Mouse (Mus musculus) heart, adult 9 months (tissue): ENCODE results near the gene F830045P16Rik.

Source experiments
- DNase-seq, 2 experiments: peaks; one replicate each; pipeline ENCODE4 v3.0.0; 2022; ENCODE audit warnings: low spot score in 2 of 2

F830045P16Rik gene

DNA sequence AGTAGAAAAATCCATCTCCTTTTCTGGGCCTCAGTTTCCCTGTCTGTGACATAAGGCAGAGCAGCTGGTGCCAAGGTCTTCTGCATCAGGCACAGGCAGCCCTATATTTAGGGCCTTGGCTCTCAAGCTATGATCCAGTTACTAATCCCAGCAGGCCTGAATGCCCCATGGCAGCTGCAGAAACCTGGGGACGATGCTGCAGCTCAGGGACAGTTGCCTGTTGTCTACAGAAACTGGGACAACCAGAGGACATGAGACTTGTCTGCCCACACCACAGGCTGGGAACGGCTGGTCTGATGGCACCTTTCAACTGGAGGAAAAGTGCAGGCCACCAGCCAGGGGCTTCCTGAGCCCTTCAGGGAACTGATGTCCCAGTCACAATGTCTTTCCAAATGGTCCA is at the start of gene F830045P16Rik:
Gene F830045P16Rik (minus strand): TSS at position 226 of the 400 bp plus-strand sequence.
- DNase-seq = no peak

DNA sequence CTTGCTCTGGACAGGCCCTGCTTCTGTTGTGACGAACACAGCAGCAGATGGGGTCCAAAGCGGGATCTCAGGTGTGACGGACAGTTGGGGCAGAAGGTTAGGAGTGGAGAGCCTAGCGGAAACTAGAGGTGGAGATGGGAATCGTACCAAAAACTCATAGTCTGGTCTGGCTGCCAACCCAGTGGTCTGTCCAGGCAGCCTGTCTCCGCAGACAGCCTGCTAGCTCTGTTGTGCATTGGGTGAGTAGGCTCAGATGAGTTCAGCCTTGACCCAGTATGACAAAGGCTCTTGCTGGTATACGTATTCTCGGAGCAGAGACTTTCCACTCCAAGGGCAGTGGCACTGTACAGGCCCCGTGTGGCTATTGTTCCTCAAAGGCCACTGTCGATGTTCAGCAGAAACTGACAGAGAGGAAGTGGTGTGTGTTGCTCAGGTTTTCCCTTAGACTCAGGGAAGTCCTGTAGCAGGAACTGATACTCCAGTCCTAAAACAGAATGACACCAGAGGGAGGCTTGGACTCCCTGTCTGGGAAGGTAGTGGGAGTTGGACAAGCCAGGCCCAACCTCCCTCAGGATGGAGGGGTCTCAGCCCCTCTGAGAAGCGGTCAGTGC is 49.6 kb upstream of the F830045P16Rik start:
- DNase-seq = peak in 1 of 2 experiments; percentile 59

- DNase-seq = no peak
These were observed 48.5 kb upstream of the F830045P16Rik start for GRCm38 (mm10) chr2:129584905-129585304.

GRCm38 (mm10) chr2:129582261-129582660 is 45.9 kb upstream of the F830045P16Rik start:
- no peak for DNase-seq

DNA sequence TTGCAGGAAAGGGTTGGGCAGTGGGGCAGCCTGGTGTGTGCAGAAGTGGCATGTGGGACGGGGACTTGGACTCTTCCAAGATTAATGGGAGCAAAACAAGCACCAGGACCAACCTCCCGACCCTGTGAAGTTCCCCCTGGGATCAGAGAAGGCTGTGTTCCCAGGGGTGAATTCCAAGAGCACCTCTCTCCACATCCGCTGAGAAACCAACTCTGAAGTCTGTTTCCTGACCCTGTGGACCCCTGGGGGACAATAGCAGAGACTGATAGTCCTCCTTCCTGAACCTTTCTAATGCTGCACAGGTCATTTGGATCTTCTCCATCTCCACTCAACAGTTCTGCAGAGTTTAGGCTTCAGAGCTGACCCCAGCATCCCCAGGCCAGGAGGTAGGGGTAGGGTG is 45.4 kb upstream of the F830045P16Rik start:
- DNase-seq = no peak

DNA sequence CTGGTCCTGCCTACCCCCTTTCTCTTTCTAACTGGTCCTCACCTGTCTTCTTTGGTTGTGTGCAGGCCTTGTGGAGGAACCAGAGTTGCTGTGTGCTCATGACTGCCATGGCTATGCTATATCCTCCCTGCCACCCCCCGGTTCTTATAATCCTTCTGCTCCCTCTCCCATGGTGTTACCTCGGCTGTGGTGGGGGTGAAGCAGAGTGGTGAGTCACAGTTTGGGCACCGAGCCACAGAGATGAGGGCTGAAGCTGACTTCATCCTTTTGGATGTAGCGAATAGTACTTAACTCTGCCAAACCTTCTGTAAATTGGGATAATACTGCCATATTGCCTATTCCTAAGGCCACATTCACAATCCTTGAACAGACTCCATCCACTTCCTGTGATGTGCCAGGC is 44.3 kb upstream of the F830045P16Rik start:
- no peak for DNase-seq

DNA sequence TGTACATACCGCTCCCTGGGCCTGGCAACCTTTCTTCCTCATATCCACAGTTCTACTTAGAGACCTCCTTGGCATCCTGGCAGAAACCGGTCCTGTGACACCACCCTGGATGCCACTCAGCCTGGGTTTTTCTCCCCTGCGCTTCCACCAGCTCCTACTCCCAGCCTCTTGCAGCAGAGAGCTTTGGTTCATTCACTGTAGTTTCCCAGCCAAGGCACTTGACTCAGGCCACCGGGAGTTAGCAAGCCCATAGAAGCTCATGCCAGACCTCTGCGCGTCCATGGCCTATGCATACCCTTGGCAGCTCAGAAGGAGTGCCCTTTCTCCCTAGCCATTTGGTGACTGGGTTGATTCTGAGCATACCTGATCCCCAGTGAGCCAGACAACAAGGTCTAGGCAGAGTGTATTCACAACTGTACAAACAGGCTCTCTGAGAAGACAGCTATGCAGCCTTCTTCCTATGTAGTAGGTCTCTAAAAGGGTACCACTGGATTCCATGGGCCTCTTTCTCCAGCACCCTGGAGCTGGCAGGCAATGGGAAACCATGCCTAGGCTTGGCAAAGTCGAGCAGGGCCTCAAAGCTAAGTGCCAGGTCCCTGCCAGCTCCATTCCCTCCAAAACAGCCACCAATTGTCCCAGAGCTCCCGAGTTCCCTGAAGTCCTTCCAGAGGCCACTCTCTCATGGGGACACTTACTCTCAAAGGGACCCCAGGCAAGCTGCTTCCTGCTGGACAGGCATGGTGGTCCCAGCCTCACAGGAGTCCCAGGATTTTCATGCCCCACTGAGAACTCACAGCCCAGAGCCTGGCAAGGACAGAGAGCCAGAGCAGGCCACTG is 40.4 kb upstream of the F830045P16Rik start:
- DNase-seq = no peak

DNA sequence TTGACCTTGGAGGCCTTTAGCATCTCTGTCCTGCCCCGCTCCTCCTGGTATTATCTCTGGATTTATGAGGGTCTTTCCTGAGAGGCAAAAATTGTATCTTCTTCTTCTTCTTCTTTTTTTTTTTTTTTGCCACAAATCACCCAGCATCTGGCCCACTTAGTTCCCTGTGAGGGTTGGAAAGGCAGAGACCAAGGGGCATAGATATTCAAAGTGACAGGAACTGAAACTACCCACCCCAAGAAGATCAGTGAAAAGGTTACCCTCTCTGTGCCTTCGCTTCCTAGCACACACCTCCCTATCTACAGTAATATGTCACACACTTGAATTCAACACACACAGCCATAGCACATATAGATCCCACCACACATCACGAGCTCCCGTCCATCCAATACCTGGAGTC is 38.7 kb upstream of the F830045P16Rik start:
- DNase-seq = no peak

DNA sequence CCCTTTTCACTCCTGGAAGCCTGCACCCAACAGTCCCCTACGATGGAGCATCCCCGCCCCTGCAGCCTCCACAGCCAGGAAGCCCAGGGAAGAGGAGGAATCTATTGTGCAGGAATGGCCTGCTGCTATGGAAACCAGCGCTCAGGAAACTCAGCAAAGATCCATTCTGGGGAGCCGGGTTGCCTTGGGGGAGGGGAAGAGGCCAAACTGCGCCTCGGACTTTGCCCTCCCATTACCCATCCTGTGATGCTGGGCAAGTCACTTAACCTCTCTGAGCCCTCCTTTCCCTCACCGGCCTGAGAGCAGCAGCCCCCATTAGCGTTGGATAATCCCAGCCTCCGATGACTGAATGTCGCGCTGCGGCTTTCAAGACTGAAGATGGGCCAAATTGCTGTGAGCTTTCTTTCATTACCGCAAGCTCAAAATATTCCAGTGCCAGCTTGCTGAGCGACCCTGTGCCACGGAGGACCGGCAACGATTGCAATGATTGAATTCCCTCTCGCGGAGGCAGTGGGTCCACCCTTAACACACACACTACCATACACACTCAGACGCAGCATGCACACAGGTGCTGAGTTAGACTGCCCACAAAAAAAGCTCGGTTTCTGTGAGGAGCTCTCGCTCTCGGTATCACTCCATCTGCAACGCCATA is 38.1 kb upstream of the F830045P16Rik start:
- DNase-seq = no peak

GRCm38 (mm10) chr2:129573701-129574273 is 37.4 kb upstream of the F830045P16Rik start:
- no peak for DNase-seq

DNA sequence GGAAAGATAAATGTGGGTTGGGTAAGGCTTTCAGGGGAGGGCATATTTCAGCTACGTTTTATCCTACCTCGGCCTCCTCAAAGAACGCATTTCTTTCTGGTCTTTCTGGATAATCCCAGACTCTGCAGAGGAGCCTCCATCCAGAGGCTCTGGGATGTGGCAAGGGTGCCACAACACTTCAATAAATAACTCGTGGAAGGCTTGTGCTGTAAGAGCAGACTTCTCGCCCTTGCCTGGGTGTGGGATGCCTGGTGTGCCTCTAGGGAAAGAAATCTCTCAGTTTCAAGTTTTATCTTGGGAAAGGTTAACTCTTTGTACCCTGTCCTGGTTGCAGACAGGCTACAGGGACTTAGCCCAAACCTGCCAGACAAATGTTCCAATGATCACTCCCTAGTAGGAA is 33.2 kb upstream of the F830045P16Rik start:
- DNase-seq = no peak

GRCm38 (mm10) chr2:129569120-129569519 is 32.7 kb upstream of the F830045P16Rik start:
- no peak for DNase-seq

- no peak for DNase-seq
These were observed 27.7 kb upstream of the F830045P16Rik start for GRCm38 (mm10) chr2:129563944-129564709.

DNA sequence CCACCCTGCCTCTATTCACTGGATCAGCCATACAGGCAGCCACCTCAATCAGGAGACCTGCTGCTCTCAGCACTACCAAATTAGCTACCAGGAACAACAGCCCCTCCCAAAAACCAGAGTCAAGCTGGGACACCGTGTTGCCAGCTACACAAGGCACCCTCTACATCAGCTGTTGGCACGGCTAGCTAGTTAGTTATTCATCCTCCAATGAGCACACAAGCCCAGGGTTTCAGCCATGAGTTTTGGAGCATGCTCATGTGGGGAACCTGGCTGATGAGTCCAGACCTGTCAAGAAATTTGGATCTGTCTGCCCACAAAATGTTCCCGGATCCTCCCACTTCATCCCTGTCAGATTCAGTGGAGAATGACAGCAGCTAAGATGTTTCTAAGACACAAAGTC is 25.4 kb upstream of the F830045P16Rik start:
- no peak for DNase-seq

DNA sequence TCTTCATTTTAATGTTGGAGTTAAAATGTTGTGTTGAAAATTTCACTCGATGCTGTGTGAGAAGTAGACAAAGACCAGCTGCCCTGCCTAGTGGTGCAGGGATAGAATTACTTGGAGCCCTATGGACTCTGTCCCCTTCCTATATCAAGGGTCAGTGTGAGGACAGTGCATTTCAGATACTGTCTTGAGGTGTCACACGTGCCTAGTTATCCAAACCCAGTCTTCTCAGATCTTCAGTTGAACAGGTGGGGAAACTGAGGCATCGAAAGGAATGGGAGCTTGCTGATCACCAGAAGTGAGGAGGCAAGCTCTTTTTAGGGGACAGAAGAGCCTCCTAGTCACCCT is 22.4 kb upstream of the F830045P16Rik start:
- DNase-seq = no peak

- DNase-seq = peak; percentile 37 to 56
These were observed 21.8 kb upstream of the F830045P16Rik start for GRCm38 (mm10) chr2:129558008-129558874.

- no peak for DNase-seq
These were observed 19.7 kb upstream of the F830045P16Rik start for GRCm38 (mm10) chr2:129556081-129556480.

DNA sequence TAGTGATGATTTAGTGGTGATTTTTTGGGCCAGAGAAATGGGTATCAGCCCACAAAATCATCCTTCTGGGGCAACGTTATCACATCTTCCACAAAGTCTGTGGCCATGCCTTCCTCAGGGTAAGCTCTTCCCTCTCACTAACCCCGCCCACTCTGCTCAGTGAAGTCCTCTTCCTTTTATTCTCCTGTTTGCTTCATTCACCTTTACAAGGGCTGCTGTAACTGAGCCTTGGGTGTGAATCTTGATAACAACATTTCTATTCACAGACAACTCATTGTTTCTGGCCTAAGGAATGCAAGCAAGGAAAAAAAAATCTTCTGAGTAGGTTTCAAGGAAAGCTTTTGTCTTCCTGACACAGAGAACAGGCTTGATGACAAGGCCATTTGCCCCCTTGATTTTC is 14.4 kb upstream of the F830045P16Rik start:
- no peak for DNase-seq

- DNase-seq = no peak
These were observed 13.2 kb upstream of the F830045P16Rik start for GRCm38 (mm10) chr2:129549537-129550135.

DNA sequence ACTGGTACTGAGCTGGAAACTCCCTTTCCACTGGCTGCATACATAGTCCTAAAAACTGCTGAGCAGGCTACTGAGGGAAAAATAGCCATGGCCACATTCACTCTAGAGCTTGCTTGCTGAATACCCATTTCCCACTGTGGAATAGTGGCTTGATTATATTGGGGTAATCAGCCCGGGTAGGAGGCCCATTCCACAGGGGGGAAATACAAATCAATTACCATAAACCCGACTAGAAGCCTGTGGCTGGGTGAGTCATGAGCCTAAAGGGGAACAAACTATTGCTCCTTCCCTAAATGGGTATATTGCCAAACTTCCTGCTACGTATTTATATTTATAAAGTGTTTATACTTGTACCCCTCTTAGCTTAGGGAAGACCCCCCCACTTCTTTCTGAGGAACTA is 10.4 kb upstream of the F830045P16Rik start:
- DNase-seq = peak in 1 of 2 experiments; percentile 32
